Mouse (Mus musculus) stomach, postnatal 0 days (tissue): ENCODE measurements around the gene Smco2. TPM values are rescaled to one million over a fixed set of nuclear protein-coding genes. Genes with fewer than 3 reads are reported as not detected.

ENCODE experiments used
- ATAC-seq: fragments of 200-750 bp; cut with Nextera tagmentation; 2 replicates; pipeline ENCODE4 v1.8.0; 2017; ENCODE audit not compliant: low FRiP score, low TSS enrichment
- DNase-seq: peaks from one replicate; pipeline ENCODE4 v3.0.0-alpha.2; 2016; ENCODE audit warnings: low spot score
- H3K27ac ChIP-seq: fragments of 300-500 bp; sonication (generic); replicated peaks from 2 replicates; pipeline ENCODE4 v1.5.1; 2014; ENCODE audit warnings: mild to moderate bottlenecking, control low read depth
- H3K27me3 ChIP-seq: fragments of 300-500 bp; sonication (generic); 2 replicates; pipeline ENCODE4 v1.6.1; 2014; ENCODE audit warnings: low read length; ENCODE audit not compliant: control insufficient read depth, insufficient read depth
- H3K36me3 ChIP-seq: fragments of 300-500 bp; sonication (generic); 2 replicates; pipeline ENCODE4 v1.6.1; 2014; ENCODE audit warnings: low read length, mixed read lengths; ENCODE audit not compliant: control insufficient read depth, insufficient read depth
- H3K4me1 ChIP-seq: fragments of 300-500 bp; sonication (generic); replicated peaks from 2 replicates; pipeline ENCODE4 v1.6.1; 2014; ENCODE audit warnings: antibody characterized with exemption; ENCODE audit not compliant: control insufficient read depth, insufficient read depth
- H3K4me2 ChIP-seq: fragments of 300-500 bp; sonication (generic); replicated peaks from 2 replicates; pipeline ENCODE4 v1.6.1; 2014; ENCODE audit warnings: low read depth, mild to moderate bottlenecking, control low read depth, moderate library complexity
- H3K4me3 ChIP-seq: fragments of 300-500 bp; sonication (generic); 2 replicates; pipeline ENCODE4 v1.5.1; 2014; ENCODE audit warnings: low read depth, low read length, control low read depth
- H3K9ac ChIP-seq: fragments of 300-500 bp; sonication (generic); 2 replicates; pipeline ENCODE4 v1.6.1; 2014; ENCODE audit warnings: mild to moderate bottlenecking, low read length, control low read depth, mixed read lengths
- H3K9me3 ChIP-seq: fragments of 300-500 bp; sonication (generic); 2 replicates; pipeline ENCODE4 v1.6.1; 2016; ENCODE audit warnings: low read length; ENCODE audit not compliant: control insufficient read depth
- CTCF ChIP-seq: IDR thresholded peaks from 2 replicates; pipeline ENCODE4 v1.5.1; 2016; ENCODE audit warnings: antibody characterized with exemption, low read depth, mild to moderate bottlenecking, moderate library complexity
- EP300 ChIP-seq: optimal IDR thresholded peaks from 2 replicates; pipeline ENCODE3; 2016; ENCODE audit warnings: antibody characterized with exemption
- WGBS: fragments of 180-500 bp; shearing (Covaris S2); extraction: QIAGEN DNeasy Blood & Tissue Kit; methylation state at CpG from one replicate; pipeline ENCODE4 v1.1.7; 2014; 5-methylcytosine and 5-hydroxymethylcytosine counted together
- polyA plus RNA-seq: library from polyadenylated mRNA; unstranded; fragments of >200 nt; fragmentation: Nextera tagmentation; extraction: Ambion mirVana; gene quantifications from 2 replicates; pipeline ENCODE4 v1.2.1, GENCODE M21; 2015

Smco2 gene
- polyA plus RNA-seq, 1 experiment from 2014 or later, result not detected

GRCm38 (mm10) chr6:146838366-146838765 lies 11.5 kb upstream of the Smco2 start:
- no peak overlapping the region for H3K4me2 ChIP-seq
- TF ChIP-seq EP300 (no peak), CTCF (peak; percentile 36; the same call in 1 of the 2 replicates)
- no peak overlapping the region for H3K27ac ChIP-seq
- H3K4me1 ChIP-seq, result no peaks in the 10 kb centered on the region
- 97% methylated on average over 5 of the region's 5 CpGs for WGBS
- no peaks in the 10 kb centered on the region for H3K36me3 ChIP-seq
- DNase-seq, result no peak
- no peak for ATAC-seq
- no peaks in the 10 kb centered on the region for H3K27me3 ChIP-seq
- no peaks in the 10 kb centered on the region for H3K9me3 ChIP-seq
- H3K4me3 ChIP-seq, result no peak overlapping the region
- H3K9ac ChIP-seq, result no peak overlapping the region

- Histone ChIP-seq H3K27me3 (no peaks in the 10 kb centered on the region), H3K27ac (no peak overlapping the region), H3K36me3 (no peaks in the 10 kb centered on the region), H3K9ac (no peak overlapping the region), H3K4me2 (no peak overlapping the region), H3K4me1 (no peaks in the 10 kb centered on the region), H3K4me3 (no peak overlapping the region), H3K9me3 (no peaks in the 10 kb centered on the region)
- TF ChIP-seq EP300 (no peak), CTCF (no peak)
- DNase-seq (no peak), ATAC-seq (no peak)
- 79% methylated on average over 4 of the region's 4 CpGs for WGBS
Measured at GRCm38 (mm10) chr6:146838863-146839262, 11.0 kb upstream of the Smco2 start.

GRCm38 (mm10) chr6:146844867-146845266 lies 5.0 kb upstream of the Smco2 start:
- H3K36me3 ChIP-seq, result no peaks in the 10 kb centered on the region
- no peak overlapping the region for H3K4me2 ChIP-seq
- H3K27me3 ChIP-seq, result no peaks in the 10 kb centered on the region
- no peak overlapping the region for H3K27ac ChIP-seq
- no peak overlapping the region for H3K4me3 ChIP-seq
- no peak overlapping the region for H3K9ac ChIP-seq
- H3K9me3 ChIP-seq, result no peaks in the 10 kb centered on the region
- H3K4me1 ChIP-seq, result no peaks in the 10 kb centered on the region
- TF ChIP-seq CTCF (no peak), EP300 (no peak)
- 84% methylated on average over 6 of the region's 6 CpGs for WGBS
- no peak for DNase-seq
- ATAC-seq, result no peak

GRCm38 (mm10) chr6:146845347-146845746 lies 4.6 kb upstream of the Smco2 start:
- no peaks in the 10 kb centered on the region for H3K36me3 ChIP-seq
- no peak overlapping the region for H3K9ac ChIP-seq
- WGBS, result 87% methylated on average over 5 of the region's 5 CpGs
- no peaks in the 10 kb centered on the region for H3K9me3 ChIP-seq
- no peaks in the 10 kb centered on the region for H3K27me3 ChIP-seq
- DNase-seq (no peak), ATAC-seq (no peak)
- no peak overlapping the region for H3K4me3 ChIP-seq
- TF ChIP-seq CTCF (no peak), EP300 (no peak)
- H3K27ac ChIP-seq, result no peak overlapping the region
- H3K4me1 ChIP-seq, result no peaks in the 10 kb centered on the region
- H3K4me2 ChIP-seq, result no peak overlapping the region

- no peak for TF ChIP-seq EP300
- TF ChIP-seq CTCF, result no peak
- Histone ChIP-seq H3K4me2 (no peak overlapping the region), H3K27me3 (no peaks in the 10 kb centered on the region), H3K4me3 (no peak overlapping the region), H3K27ac (peak overlapping the region; percentile 30; the same call in 1 of the 2 replicates), H3K9ac (no peak overlapping the region), H3K4me1 (no peaks in the 10 kb centered on the region), H3K9me3 (no peaks in the 10 kb centered on the region), H3K36me3 (no peaks in the 10 kb centered on the region)
- DNase-seq, result peak; percentile 19
- 44% methylated on average over 15 of the region's 15 CpGs for WGBS
- 0 out of 2 replicates have a peak, but pooled peaks have one; percentile 15 for ATAC-seq
Measured at GRCm38 (mm10) chr6:146845961-146846750, 3.7 kb upstream of the Smco2 start.

- ATAC-seq (no peak), DNase-seq (no peak)
- Histone ChIP-seq H3K4me2 (no peak overlapping the region), H3K27me3 (no peaks in the 10 kb centered on the region), H3K9ac (no peak overlapping the region), H3K4me1 (no peaks in the 10 kb centered on the region), H3K27ac (no peak overlapping the region), H3K36me3 (no peaks in the 10 kb centered on the region), H3K9me3 (no peaks in the 10 kb centered on the region), H3K4me3 (no peak overlapping the region)
- no peak for TF ChIP-seq CTCF
- TF ChIP-seq EP300, result no peak
- WGBS, result 80% methylated on average over 3 of the region's 3 CpGs
Measured at GRCm38 (mm10) chr6:146847402-146847801, 2.5 kb upstream of the Smco2 start.
